Mouse (Mus musculus): ENCODE measurements around the gene Omt2b. TPM values are rescaled to one million over a fixed set of nuclear protein-coding genes. Genes with fewer than 3 reads are reported as not detected.

The Omt2b gene
- not detected for total RNA-seq (2023)

GRCm38 (mm10) chr9:78327289-78327688 is at the start of gene Omt2b:
TSS of gene Omt2b (plus strand) at chr9:78327589.

GRCm38 (mm10) chr9:78289723-78290122 is 37.7 kb upstream of the Omt2b start, which contains the start of gene Gm10639:
TSS of gene Gm10639 (plus strand) at chr9:78289923.

GRCm38 (mm10) chr9:78314696-78315095 is 12.7 kb upstream of the Omt2b start, which contains the start of gene Omt2a:
TSS of gene Omt2a (minus strand) at chr9:78314796.

GRCm38 (mm10) chr9:78355611-78356010 is 28.2 kb downstream of the Omt2b start, which contains the start of gene Gsta2:
TSS of gene Gsta2 (minus strand) at chr9:78355788.

GRCm38 (mm10) chr9:78367959-78368358 is 40.6 kb downstream of the Omt2b start, which contains the start of gene Dppa5a:
TSS of gene Dppa5a (minus strand) at chr9:78368177.

GRCm38 (mm10) chr9:78378113-78378785 is 50.9 kb downstream of the Omt2b start, which contains the start of gene Ooep:
TSS of gene Ooep (minus strand) at chr9:78378725.

Other genes with a start within 250 kb of the Omt2b start
- gene Fbxo9, start 218.5 kb upstream of the Omt2b start, total RNA-seq (2023) = 44.5 TPM
- gene Ick, start 218.4 kb upstream of the Omt2b start, total RNA-seq (2023) = 7.7 TPM
- 1.8 TPM for gene Gsta4, start 144.8 kb upstream of the Omt2b start, total RNA-seq (2023)
- not detected for gene Gsta1, start 96.9 kb upstream of the Omt2b start, total RNA-seq (2023)
- not detected for gene Gm3776, start 70.5 kb upstream of the Omt2b start, total RNA-seq (2023)
- not detected for gene Gm10639, start 37.7 kb upstream of the Omt2b start, total RNA-seq (2023)
- not detected for gene Omt2a, start 12.8 kb upstream of the Omt2b start, total RNA-seq (2023)
- not detected for gene Gsta2, start 28.2 kb downstream of the Omt2b start, total RNA-seq (2023)
- not detected for gene Dppa5a, start 40.6 kb downstream of the Omt2b start, total RNA-seq (2023)
- not detected for gene Ooep, start 51.1 kb downstream of the Omt2b start, total RNA-seq (2023)
- 1.5 TPM for gene Ddx43, start 68.2 kb downstream of the Omt2b start, total RNA-seq (2023)
- gene Cgas, start 115.6 kb downstream of the Omt2b start, total RNA-seq (2023) = 3.8 TPM
- 22.9 TPM for gene Mto1, start 120.6 kb downstream of the Omt2b start, total RNA-seq (2023)
- gene Gm17324, start 121.2 kb downstream of the Omt2b start, total RNA-seq (2023) = not detected
- 10,655 TPM for gene Eef1a1, start 161.6 kb downstream of the Omt2b start, total RNA-seq (2023)